Comparison of ENCODE assay signal across 10 mouse cellular contexts in genomic region chr16:12040935-12041334, GRCm38 (mm10). TPM values are rescaled to one million over a fixed set of nuclear protein-coding genes. Genes with fewer than 3 reads are reported as not detected.
A peak's percentile ranks its signal among the peaks of the same experiment; 100 is the strongest.
DNase-seq lines count a peak whose midpoint lies in the region; ATAC-seq and TF ChIP-seq lines count a peak whose summit lies in the region.
"Had no signal": no experiment of that assay in that cellular context is flagged by ENCODE, and none has a peak within 500 bp of the region (broad histone marks: within the 10 kb centered on the region; RNA-seq: fewer than 3 reads in every experiment).

No protein-coding gene starts in this region.

- H3K27ac ChIP-seq in embryonic facial prominence, embryonic 12.5 days = no peak overlapping the region
- H3K27ac ChIP-seq in embryonic facial prominence, embryonic 10.5 days (replicated peaks) = no peak overlapping the region
- peak overlapping the region; percentile 48; the same call in 1 of the 2 replicates for H3K27ac ChIP-seq in hindbrain, postnatal 0 days
- H3K27ac ChIP-seq: liver, embryonic 15.5 days had no signal

- intact Hi-C loops in left cerebral cortex, postnatal 14 days (cut with DNase I) = no loop called here

- H3K27me3 ChIP-seq in embryonic facial prominence, embryonic 12.5 days = no peaks in the 10 kb centered on the region
- H3K27me3 ChIP-seq in embryonic facial prominence, embryonic 10.5 days (replicated peaks; ENCODE audit: low read depth, poor library complexity, severe bottlenecking) = no peaks in the 10 kb centered on the region
- H3K27me3 ChIP-seq in hindbrain, postnatal 0 days (ENCODE audit: insufficient read depth, low read length) = no peaks in the 10 kb centered on the region
- H3K27me3 ChIP-seq: liver, embryonic 15.5 days had no signal

- ATAC-seq in embryonic facial prominence, embryonic 12.5 days (ENCODE audit: insufficient number of reproducible peaks, insufficient read depth, low FRiP score, low TSS enrichment) = peak; percentile 72; the same call in 1 of the 2 replicates
- peak; percentile 88 for ATAC-seq in hindbrain, postnatal 0 days

- WGBS in embryonic facial prominence, embryonic 12.5 days = 66% methylated on average over 5 of the region's 5 CpGs
- WGBS in embryonic facial prominence, embryonic 10.5 days = 83% methylated on average over 5 of the region's 5 CpGs
- 18% methylated on average over 5 of the region's 5 CpGs for WGBS in hindbrain, postnatal 0 days

- no peak overlapping the region for H3K4me2 ChIP-seq in embryonic facial prominence, embryonic 12.5 days (replicated peaks)
- 0 out of 2 replicates have a peak overlapping the region, but pooled peaks have one; percentile 3 for H3K4me2 ChIP-seq in hindbrain, postnatal 0 days (ENCODE audit: low read depth, low read length)
- H3K4me2 ChIP-seq: liver, embryonic 15.5 days had no signal

- no peak for DNase-seq in embryonic facial prominence, embryonic 10.5 days (ENCODE audit: low spot score)
- peak; percentile 47 to 66 for DNase-seq in adrenal gland, adult 18-20 months (ENCODE audit: low spot score in 2 of 2)
- peak; percentile 38 to 40 for DNase-seq in frontal cortex, postnatal 14 days (ENCODE audit: low spot score in 2 of 2)
- peak; percentile 88 for DNase-seq in hindbrain, postnatal 0 days (ENCODE audit: low spot score)
- peak; percentile 43 to 56 for DNase-seq in left cerebral cortex, postnatal 14 days (ENCODE audit: low spot score in 2 of 2)
- DNase-seq in right cerebral cortex, adult 18-20 months = peak; percentile 63
- no peak for DNase-seq in spleen, postnatal 4 days (ENCODE audit: low spot score in 2 of 2)

- H3K36me3 ChIP-seq in embryonic facial prominence, embryonic 12.5 days = no peaks in the 10 kb centered on the region
- H3K36me3 ChIP-seq in embryonic facial prominence, embryonic 10.5 days (replicated peaks) = no peaks in the 10 kb centered on the region
- H3K36me3 ChIP-seq in hindbrain, postnatal 0 days (ENCODE audit: insufficient read depth, low read length) = no peaks in the 10 kb centered on the region
- H3K36me3 ChIP-seq: liver, embryonic 15.5 days had no signal

- H3K9ac ChIP-seq in embryonic facial prominence, embryonic 12.5 days = no peak overlapping the region
- H3K9ac ChIP-seq in hindbrain, postnatal 0 days (replicated peaks; ENCODE audit: low read length) = no peak overlapping the region
- H3K9ac ChIP-seq: liver, embryonic 15.5 days had no signal

- no peak overlapping the region for H3K4me3 ChIP-seq in embryonic facial prominence, embryonic 12.5 days
- no peak overlapping the region for H3K4me3 ChIP-seq in embryonic facial prominence, embryonic 10.5 days
- H3K4me3 ChIP-seq in hindbrain, postnatal 0 days (ENCODE audit: low read length) = no peak overlapping the region
- H3K4me3 ChIP-seq: liver, embryonic 15.5 days had no signal

- no peaks in the 10 kb centered on the region for H3K9me3 ChIP-seq in embryonic facial prominence, embryonic 12.5 days
- no peaks in the 10 kb centered on the region for H3K9me3 ChIP-seq in embryonic facial prominence, embryonic 10.5 days
- no peaks in the 10 kb centered on the region for H3K9me3 ChIP-seq in hindbrain, postnatal 0 days (ENCODE audit: low read length)
- H3K9me3 ChIP-seq: liver, embryonic 15.5 days had no signal

- no peak for TF ChIP-seq CTCF in hindbrain, postnatal 0 days (IDR thresholded peaks at IDR 0.05; ENCODE audit: low read depth)

- no peaks in the 10 kb centered on the region for H3K4me1 ChIP-seq in embryonic facial prominence, embryonic 12.5 days
- H3K4me1 ChIP-seq in embryonic facial prominence, embryonic 10.5 days = no peaks in the 10 kb centered on the region
- peaks cover 7% of the 10 kb centered on the region; the same call in 1 of the 2 replicates for H3K4me1 ChIP-seq in hindbrain, postnatal 0 days (ENCODE audit: insufficient read depth, low read length)
- H3K4me1 ChIP-seq: liver, embryonic 15.5 days had no signal

RNA-seq across cellular contexts. Expression of gene Shisa9, which starts 57.0 kb away (rescaled TPM):
- 0.70 and 0.83 TPM in 2 replicates for polyA plus RNA-seq in embryonic facial prominence, embryonic 12.5 days (2016; fragmentation: Nextera tagmentation; extraction: Ambion mirVana)
- polyA plus RNA-seq in embryonic facial prominence, embryonic 10.5 days (2016; fragmentation: Nextera tagmentation; extraction: Ambion mirVana) = 0.10 and 0.29 TPM in 2 replicates
- 1 to 10 TPM; 4.3 to 5.5 TPM for total RNA-seq in adrenal gland, adult 18-20 months (2021)
- total RNA-seq in hindbrain, postnatal 0 days (2014; rRNA removed) = 75.1 and 85.6 TPM in 2 replicates
- polyA plus RNA-seq in hindbrain, postnatal 0 days (2015; fragmentation: Nextera tagmentation; extraction: Ambion mirVana) = 20.9 and 22.5 TPM in 2 replicates
- total RNA-seq in left cerebral cortex, postnatal 14 days (2021) = 10 to 100 TPM; 64.3 to 68.5 TPM
- polyA plus RNA-seq: C2C12 had no signal

Comparison
In these comparisons a context has a peak if more than half of its experiments do, and no peak if none do; other contexts are left out.
1. DNase-seq: peak in adrenal gland, adult 18-20 months (2 of 2), frontal cortex, postnatal 14 days (2 of 2), hindbrain, postnatal 0 days (single experiment), left cerebral cortex, postnatal 14 days (2 of 2) and right cerebral cortex, adult 18-20 months (single experiment); none in embryonic facial prominence, embryonic 10.5 days (single experiment) and spleen, postnatal 4 days (0 of 2).
2. RNA of gene Shisa9, which starts 57.0 kb away (total RNA-seq): 75.1 to 85.6 TPM in hindbrain, postnatal 0 days and 64.3 to 68.5 TPM in left cerebral cortex, postnatal 14 days; 4.3 to 5.5 TPM in adrenal gland, adult 18-20 months; every median in the first group is over 10 times any median in the second.